Mouse (Mus musculus): Measurements from ENCODE around the gene Dph7. TPM values are rescaled to one million over a fixed set of nuclear protein-coding genes. Genes with fewer than 3 reads are reported as not detected.
"Not testable (repeated sequence)": the region's sequence is repeated elsewhere in the genome, so short reads cannot be mapped to it uniquely, and the experiment has no call there.

Gene Dph7
- polyA plus RNA-seq, 1 experiment from 2014 or later: 16.6 TPM

DNA sequence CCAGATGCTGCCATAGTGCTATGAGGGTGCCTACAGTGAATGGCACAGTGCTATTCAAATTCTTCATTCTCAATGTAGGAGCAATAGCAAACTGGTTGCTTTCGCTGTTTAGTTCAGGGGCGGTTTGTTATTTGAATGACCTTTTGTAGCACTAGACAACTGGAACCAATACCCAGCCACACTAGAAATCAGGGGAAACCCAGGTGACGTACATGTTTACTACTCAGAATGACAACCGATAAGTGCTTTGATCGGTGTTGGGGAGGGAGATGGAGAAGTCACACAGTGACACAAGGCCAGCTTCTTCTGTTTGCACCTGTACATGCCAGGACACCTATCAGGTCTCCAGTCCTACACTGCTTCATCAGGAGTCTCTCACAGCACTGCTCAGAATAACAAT is 32.6 kb upstream of the Dph7 start:
- Histone ChIP-seq H3K27ac (no peak overlapping the region), H3K4me3 (no peak overlapping the region), H3K4me2 (no peak overlapping the region), H3K36me3 (peaks cover 18% of the 10 kb centered on the region), H3K27me3 (replicated peaks) (no peaks in the 10 kb centered on the region), H3K4me1 (peaks cover 24% of the 10 kb centered on the region), H3K9me3 (replicated peaks) (no peaks in the 10 kb centered on the region), H3K9ac (no peak overlapping the region)
- 87% methylated on average over 5 of the region's 5 CpGs for WGBS (ENCODE audit: insufficient replicate concordance)
- no peak for ATAC-seq

DNA sequence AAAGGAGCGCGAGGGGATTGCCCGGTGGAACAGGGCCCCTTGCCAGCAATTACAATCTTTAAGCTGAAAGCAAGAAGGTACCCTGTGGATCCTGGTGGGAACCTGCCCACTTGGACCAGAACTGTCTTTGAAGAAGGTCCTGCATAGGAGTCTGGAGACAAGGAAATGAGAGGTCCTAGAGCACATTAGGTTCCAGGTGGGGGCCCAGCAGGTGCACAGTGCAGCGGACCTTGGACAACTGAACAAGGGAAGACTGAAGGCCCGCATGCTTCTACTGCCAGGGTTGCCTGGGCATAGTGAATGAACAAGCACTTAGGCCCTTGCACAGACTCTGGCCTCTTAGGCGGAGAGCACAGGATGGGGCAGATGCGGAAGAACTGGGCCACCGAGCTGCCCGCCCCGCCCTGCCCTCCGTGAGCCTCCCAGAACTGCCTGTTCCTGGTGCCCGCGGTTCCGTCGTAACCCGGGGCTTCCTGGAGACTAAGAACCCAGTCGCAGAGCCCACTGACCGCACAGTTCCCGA is 27.7 kb upstream of the Dph7 start:
- H3K4me1 ChIP-seq: peaks cover 24% of the 10 kb centered on the region
- no peaks in the 10 kb centered on the region for H3K36me3 ChIP-seq
- H3K27ac ChIP-seq: peak overlapping the region; percentile 91
- H3K27me3 ChIP-seq (replicated peaks): peaks cover 18% of the 10 kb centered on the region; the same call in 1 of the 2 replicates
- peak overlapping the region; percentile 99 for H3K4me2 ChIP-seq
- peak overlapping the region; percentile 77 for H3K4me3 ChIP-seq
- H3K9ac ChIP-seq: peak overlapping the region; percentile 85
- peak; percentile 73 for ATAC-seq
- 7% methylated on average over 19 of the region's 19 CpGs for WGBS (ENCODE audit: insufficient replicate concordance)
- H3K9me3 ChIP-seq (replicated peaks): no peaks in the 10 kb centered on the region

DNA sequence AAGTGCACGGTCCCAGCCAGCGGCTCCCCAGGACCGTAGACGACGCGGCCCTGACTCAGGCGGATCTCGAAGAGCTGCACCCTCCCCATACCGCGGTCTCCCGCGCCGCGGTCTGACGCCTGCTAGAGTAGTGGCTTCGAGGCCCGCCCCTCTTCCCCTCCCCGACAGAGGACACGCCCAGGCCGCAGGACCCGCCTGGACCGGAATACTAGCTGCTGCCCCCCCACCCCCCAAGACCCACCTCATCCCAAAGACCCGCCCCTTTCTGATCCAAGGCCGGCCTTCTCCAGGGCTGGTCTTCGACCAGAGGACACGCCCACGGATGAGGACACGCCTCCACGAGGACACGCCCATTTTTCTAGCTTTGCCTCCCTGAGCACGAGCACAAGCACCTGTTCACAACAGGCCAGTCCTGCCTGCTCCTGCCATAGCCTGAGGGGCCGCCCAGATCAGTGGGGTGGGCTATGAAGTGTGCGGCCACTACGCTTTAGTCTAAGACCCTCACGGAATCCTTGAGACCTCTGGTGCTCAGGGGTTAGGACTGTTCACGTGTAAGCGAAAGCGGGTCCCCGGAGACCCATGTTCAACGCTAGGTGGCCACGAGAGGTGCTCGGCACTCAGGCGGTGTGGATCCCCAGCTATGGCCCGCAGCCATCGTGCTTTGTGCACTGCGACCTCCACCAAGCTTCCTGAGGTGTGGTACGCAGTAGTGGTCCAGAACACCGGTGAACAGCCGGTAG is 27.0 kb upstream of the Dph7 start, which contains the start of gene Arrdc1:
Arrdc1 (minus strand) TSS at position 196 of the 740 bp plus-strand sequence.
- H3K36me3 ChIP-seq: no peaks in the 10 kb centered on the region

DNA sequence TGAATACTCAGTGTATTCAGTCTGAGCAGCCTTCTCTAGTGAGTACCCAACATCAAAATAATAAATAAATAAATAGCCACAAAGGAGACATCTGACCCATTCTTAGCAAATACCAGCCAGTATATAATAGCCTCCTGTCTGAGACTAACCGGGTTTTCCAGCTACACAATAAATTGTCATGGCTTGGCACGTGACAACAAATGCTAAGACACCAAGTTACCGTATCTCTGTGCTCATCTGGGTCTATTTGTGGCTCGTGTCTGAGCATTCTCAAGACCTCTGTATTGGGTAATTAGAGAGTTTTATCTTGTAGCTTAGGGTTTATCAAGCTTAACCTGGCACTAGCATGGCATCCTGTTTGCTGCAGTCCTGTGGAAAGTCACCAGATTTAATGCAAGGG is 20.1 kb upstream of the Dph7 start:
- H3K27me3 ChIP-seq (replicated peaks): peaks cover 33% of the 10 kb centered on the region
- H3K27ac ChIP-seq: no peak overlapping the region
- no peaks in the 10 kb centered on the region for H3K4me1 ChIP-seq
- H3K9ac ChIP-seq: no peak overlapping the region
- no peak for ATAC-seq
- H3K4me3 ChIP-seq: no peak overlapping the region
- 46% methylated on average over 4 of the region's 4 CpGs for whole genome bisulfite sequencing (ENCODE audit: insufficient replicate concordance)
- H3K9me3 ChIP-seq (replicated peaks): no peaks in the 10 kb centered on the region
- H3K36me3 ChIP-seq: no peaks in the 10 kb centered on the region
- H3K4me2 ChIP-seq: no peak overlapping the region

More for the DNA sequence above, 27.0 kb upstream of the Dph7 start, which contains the start of gene Arrdc1:
- H3K4me2 ChIP-seq: peak within 1 kb of the TSS; percentile 99
- ATAC-seq: peak; percentile 92
- peak within 1 kb of the TSS; percentile 85 for H3K9ac ChIP-seq
- peak within 1 kb of the TSS; percentile 77 for H3K4me3 ChIP-seq
- WGBS (ENCODE audit: insufficient replicate concordance): under 1% methylated on average over 48 of the region's 49 CpGs
- H3K27ac ChIP-seq: peak within 1 kb of the TSS; percentile 91
- H3K9me3 ChIP-seq (replicated peaks): no peaks in the 10 kb centered on the region
- peaks cover 24% of the 10 kb centered on the region for H3K4me1 ChIP-seq
- peaks cover 25% of the 10 kb centered on the region; the same call in 1 of the 2 replicates for H3K27me3 ChIP-seq (replicated peaks)

DNA sequence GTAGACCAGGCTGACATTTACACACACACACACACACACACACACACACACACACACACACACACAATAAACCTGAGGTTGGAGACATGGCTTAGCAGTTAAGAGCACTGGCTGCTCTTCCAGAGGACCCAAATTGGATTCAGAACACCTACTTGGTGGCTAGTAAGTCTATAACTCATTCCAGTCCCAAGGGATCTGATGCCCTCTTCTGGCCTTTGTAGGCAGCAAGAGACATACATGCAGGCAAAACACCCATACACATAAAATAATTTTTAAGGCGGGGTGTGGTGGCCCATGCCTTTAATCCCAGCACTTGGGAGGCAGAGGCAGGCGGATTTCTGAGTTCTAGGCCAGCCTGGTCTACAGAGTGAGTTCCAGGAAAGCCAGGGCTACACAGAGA is 17.9 kb upstream of the Dph7 start:
- H3K27ac ChIP-seq; H3K9me3 ChIP-seq (replicated peaks); H3K4me3 ChIP-seq; ATAC-seq; H3K4me1 ChIP-seq; H3K9ac ChIP-seq; H3K36me3 ChIP-seq; H3K4me2 ChIP-seq: not testable (repeated sequence)
- H3K27me3 ChIP-seq (replicated peaks): peaks cover 17% of the 10 kb centered on the region
- WGBS (ENCODE audit: insufficient replicate concordance): 25% methylated on average over 2 of the region's 2 CpGs

DNA sequence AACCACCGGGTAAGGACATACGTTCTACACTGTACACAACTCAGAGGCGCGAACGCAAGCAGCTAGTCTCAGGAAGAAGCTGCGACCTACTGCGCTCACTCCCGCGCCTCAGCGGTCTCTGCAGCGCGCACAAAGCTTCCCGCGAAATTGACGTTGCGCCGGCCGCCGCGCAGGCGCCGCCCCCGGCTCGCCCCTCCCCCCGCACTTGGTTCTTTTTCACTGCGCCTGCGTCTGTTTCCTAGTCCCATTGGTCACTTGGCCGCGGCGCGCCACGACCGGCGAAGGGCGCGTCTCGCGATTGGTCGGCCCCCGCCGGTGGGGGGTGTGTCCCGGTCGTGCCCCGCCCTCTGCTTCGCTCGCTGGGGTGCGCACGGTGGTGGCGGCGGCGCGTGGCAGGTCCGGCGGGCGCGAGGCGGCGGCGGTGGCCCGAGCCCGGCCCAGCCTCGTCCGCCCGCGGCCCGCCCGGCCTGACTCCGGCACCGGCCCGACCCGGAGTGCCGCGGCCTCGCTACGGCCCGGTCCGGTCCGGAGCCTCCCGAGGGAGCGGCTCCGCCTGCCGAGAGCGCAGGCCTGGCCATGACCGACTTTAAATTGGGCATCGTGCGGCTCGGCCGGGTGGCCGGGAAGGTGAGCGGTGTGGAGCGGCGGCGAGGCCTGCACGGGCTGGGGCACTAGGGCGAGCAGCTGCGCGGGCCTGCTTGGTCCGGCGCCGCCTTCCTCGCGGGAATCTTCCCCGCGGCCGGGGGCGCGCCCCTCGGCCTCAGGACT is 12.6 kb upstream of the Dph7 start, which contains the start of gene Zmynd19:
Zmynd19 (plus strand) TSS at position 372 of the 768 bp plus-strand sequence.
- peaks cover 33% of the 10 kb centered on the region for H3K36me3 ChIP-seq
- H3K27ac ChIP-seq: peak within 1 kb of the TSS; percentile 85
- peak; percentile 95 for ATAC-seq
- H3K4me2 ChIP-seq: peak within 1 kb of the TSS; percentile 99
- H3K4me3 ChIP-seq: peak within 1 kb of the TSS; percentile 95
- H3K9ac ChIP-seq: peak within 1 kb of the TSS; percentile 89
- WGBS (ENCODE audit: insufficient replicate concordance): under 1% methylated on average over 104 of the region's 108 CpGs
- no peaks in the 10 kb centered on the region for H3K9me3 ChIP-seq (replicated peaks)
- H3K27me3 ChIP-seq (replicated peaks): no peaks in the 10 kb centered on the region
- H3K4me1 ChIP-seq: peaks cover 49% of the 10 kb centered on the region

- Histone ChIP-seq H3K27me3 (replicated peaks) (no peaks in the 10 kb centered on the region), H3K36me3 (peaks cover 39% of the 10 kb centered on the region), H3K27ac (peak overlapping the region; percentile 85), H3K9me3 (replicated peaks) (no peaks in the 10 kb centered on the region), H3K4me1 (peaks cover 55% of the 10 kb centered on the region), H3K4me2 (peak overlapping the region; percentile 99), H3K4me3 (peak overlapping the region; percentile 95), H3K9ac (peak overlapping the region; percentile 89)
- WGBS (ENCODE audit: insufficient replicate concordance): 0% methylated on average over 30 of the region's 31 CpGs
- ATAC-seq: no peak
Observed at GRCm38 (mm10) chr2:24950189-24950535, 12.0 kb upstream of the Dph7 start.

- H3K27me3 ChIP-seq (replicated peaks): no peaks in the 10 kb centered on the region
- H3K36me3 ChIP-seq: peaks cover 63% of the 10 kb centered on the region
- 27% methylated on average over 4 of the region's 4 CpGs for WGBS (ENCODE audit: insufficient replicate concordance)
- no peaks in the 10 kb centered on the region for H3K9me3 ChIP-seq (replicated peaks)
- peak overlapping the region; percentile 50; the same call in 1 of the 2 replicates for H3K9ac ChIP-seq
- H3K4me1 ChIP-seq: peaks cover 59% of the 10 kb centered on the region
- H3K4me3 ChIP-seq: peak overlapping the region; percentile 21
- peak overlapping the region; percentile 80 for H3K27ac ChIP-seq
- ATAC-seq: peak; percentile 59
- H3K4me2 ChIP-seq: peak overlapping the region; percentile 99
Observed at GRCm38 (mm10) chr2:24952537-24953055, 9.6 kb upstream of the Dph7 start.

GRCm38 (mm10) chr2:24960910-24961309 is 1.3 kb upstream of the Dph7 start:
- peaks cover 15% of the 10 kb centered on the region for H3K4me1 ChIP-seq
- no peaks in the 10 kb centered on the region for H3K27me3 ChIP-seq (replicated peaks)
- no peak overlapping the region for H3K4me3 ChIP-seq
- WGBS (ENCODE audit: insufficient replicate concordance): 41% methylated on average over 3 of the region's 3 CpGs
- no peaks in the 10 kb centered on the region for H3K9me3 ChIP-seq (replicated peaks)
- H3K9ac ChIP-seq: no peak overlapping the region
- ATAC-seq: no peak
- no peak overlapping the region for H3K4me2 ChIP-seq
- no peak overlapping the region for H3K27ac ChIP-seq
- peaks cover 75% of the 10 kb centered on the region for H3K36me3 ChIP-seq

- 63% methylated on average over 4 of the region's 4 CpGs for WGBS (ENCODE audit: insufficient replicate concordance)
- H3K27ac ChIP-seq: no peak overlapping the region
- peaks cover 80% of the 10 kb centered on the region for H3K36me3 ChIP-seq
- no peaks in the 10 kb centered on the region for H3K27me3 ChIP-seq (replicated peaks)
- H3K4me2 ChIP-seq: no peak overlapping the region
- no peaks in the 10 kb centered on the region for H3K9me3 ChIP-seq (replicated peaks)
- no peak for ATAC-seq
- H3K9ac ChIP-seq: no peak overlapping the region
- no peak overlapping the region for H3K4me3 ChIP-seq
- H3K4me1 ChIP-seq: peaks cover 19% of the 10 kb centered on the region
Observed at GRCm38 (mm10) chr2:24970386-24970785, 8.2 kb downstream of the Dph7 start.

- WGBS (ENCODE audit: insufficient replicate concordance): 0% methylated on average over 17 of the region's 17 CpGs
- Histone ChIP-seq H3K9ac (peak overlapping the region; percentile 89), H3K27ac (peak overlapping the region; percentile 98), H3K4me3 (peak overlapping the region; percentile 89), H3K36me3 (peaks cover 49% of the 10 kb centered on the region), H3K4me1 (peaks cover 45% of the 10 kb centered on the region), H3K4me2 (peak overlapping the region; percentile 94)
- H3K27me3 ChIP-seq (replicated peaks); H3K9me3 ChIP-seq (replicated peaks): not testable (repeated sequence)
- ATAC-seq: peak; percentile 11
Observed at GRCm38 (mm10) chr2:24974452-24974851, 12.3 kb downstream of the Dph7 start.
